Mouse (Mus musculus) heart, postnatal 0 days (tissue): Measurements from ENCODE around the gene Prmt8.

ENCODE experiments used
- CTCF ChIP-seq: IDR thresholded peaks from 2 replicates; pipeline ENCODE4 v1.5.1; 2016; ENCODE audit warnings: antibody characterized with exemption, control low read depth, low read depth
- EP300 ChIP-seq: IDR thresholded peaks from 2 replicates; pipeline ENCODE4 v1.6.1; 2016; ENCODE audit warnings: antibody characterized with exemption, low read depth

DNA sequence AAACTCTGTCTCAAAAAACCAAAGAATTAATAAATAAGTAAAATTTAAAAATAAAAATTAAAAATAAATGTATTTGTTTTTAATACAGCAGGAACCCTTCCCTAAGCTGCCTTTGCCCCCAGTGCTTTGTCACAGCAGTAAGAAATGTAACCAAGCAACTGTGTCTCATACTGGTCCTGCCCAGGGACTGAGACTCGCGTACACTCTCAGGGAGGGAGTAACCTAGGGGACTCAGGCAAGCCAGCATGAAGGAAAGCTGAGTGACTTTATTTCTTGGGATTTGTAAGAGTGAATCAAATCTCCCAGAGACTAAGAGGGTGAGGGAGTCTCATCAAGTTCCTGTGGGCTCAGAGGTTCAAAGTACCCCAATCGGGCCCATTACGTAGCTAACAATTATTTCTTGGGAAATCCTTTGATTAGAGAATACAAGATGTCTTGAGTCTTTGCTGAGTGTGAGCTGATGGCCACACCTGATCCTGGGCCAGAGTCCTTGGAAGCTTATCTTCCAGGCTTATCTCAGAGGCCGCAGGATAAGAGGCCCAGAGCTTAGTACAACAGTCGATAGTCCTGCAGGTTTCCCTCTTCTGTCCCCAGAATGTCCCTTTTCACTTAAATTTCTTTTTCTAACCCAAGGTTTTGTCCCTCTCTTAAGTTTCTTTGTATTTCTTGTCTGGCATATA is 82.0 kb downstream of the Prmt8 start:
- TF ChIP-seq CTCF (no peak), EP300 (no peak)
